Mouse (Mus musculus) WW6 (cell line): ENCODE results near the gene Nap1l5.

Experiments used
- DNase-seq: peaks from one replicate; pipeline ENCODE4 v3.0.0-alpha.2; 2013; ENCODE audit warnings: low read depth, low spot score

Nap1l5 gene

DNA sequence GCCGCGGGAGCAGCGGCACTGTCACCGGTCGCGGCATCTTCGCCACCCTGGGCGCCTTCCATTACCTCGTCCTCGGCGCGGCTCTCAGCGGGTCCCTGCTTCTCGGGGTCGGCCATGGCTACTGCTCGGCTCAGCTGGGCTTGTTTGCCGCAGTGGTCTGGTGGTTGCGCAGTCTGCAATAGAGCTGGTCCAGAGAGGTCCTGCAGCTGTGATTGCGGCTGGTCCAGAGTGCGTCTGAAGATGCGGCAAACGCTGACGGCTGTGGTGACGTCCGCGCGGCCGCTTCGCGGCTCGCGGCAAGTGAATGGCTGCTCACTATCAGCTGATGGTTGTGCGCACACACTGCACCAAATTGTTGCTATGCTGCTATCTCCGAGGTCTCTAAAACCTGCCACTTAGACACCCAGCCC, at the start of gene Nap1l5:
TSS of gene Nap1l5 (minus strand) at position 225 of the 410 bp plus-strand sequence.
- DNase-seq = peak; percentile 16

- no peak for DNase-seq
Measured at GRCm38 (mm10) chr6:58951128-58951992, 44.5 kb upstream of the Nap1l5 start.

- DNase-seq = no peak
Measured at GRCm38 (mm10) chr6:58950410-58950809, 43.5 kb upstream of the Nap1l5 start.

GRCm38 (mm10) chr6:58946840-58947239, 40.0 kb upstream of the Nap1l5 start:
- DNase-seq = no peak

GRCm38 (mm10) chr6:58946246-58946645, 39.4 kb upstream of the Nap1l5 start:
- DNase-seq = no peak

GRCm38 (mm10) chr6:58943958-58944357, 37.1 kb upstream of the Nap1l5 start:
- no peak for DNase-seq

GRCm38 (mm10) chr6:58942276-58942675, 35.4 kb upstream of the Nap1l5 start:
- DNase-seq = no peak

DNA sequence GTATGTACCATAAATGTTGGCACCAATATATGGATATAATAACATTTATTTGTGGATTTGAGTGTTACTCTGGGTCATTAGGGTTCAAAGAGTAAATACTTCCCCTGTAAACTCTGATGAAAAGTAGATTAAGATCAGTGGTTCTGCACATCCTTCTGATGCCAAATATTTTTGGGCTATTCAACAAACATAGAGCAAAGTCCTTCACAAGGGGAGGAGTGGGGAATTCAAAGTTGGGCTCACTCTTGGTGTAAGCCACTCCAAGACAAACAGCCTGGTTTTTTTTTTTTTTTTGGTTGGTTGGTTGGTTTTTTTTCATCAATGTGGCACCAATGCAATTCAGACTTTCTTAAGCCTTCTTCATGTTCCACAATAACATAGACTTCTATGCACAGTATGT, 30.9 kb upstream of the Nap1l5 start:
- no peak for DNase-seq

DNA sequence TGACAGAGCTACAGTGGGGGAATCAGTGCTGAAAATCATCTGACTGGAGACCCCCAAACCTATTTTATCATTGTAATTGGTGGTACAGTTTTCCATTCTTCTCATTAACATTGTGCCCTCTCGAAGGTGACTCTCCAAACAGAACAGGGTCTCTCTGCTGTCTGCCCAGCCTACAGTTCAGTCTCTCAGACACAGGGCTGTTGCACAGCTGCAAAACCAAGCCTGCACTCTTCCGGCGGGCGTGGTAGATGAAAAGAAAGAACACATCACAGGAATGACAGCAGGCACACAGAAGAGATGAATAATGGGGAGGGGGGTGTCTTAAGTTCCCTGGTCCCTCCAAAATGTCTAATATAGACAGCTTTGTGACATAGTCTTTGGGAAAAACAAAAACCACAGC, 27.3 kb upstream of the Nap1l5 start:
- no peak for DNase-seq

DNA sequence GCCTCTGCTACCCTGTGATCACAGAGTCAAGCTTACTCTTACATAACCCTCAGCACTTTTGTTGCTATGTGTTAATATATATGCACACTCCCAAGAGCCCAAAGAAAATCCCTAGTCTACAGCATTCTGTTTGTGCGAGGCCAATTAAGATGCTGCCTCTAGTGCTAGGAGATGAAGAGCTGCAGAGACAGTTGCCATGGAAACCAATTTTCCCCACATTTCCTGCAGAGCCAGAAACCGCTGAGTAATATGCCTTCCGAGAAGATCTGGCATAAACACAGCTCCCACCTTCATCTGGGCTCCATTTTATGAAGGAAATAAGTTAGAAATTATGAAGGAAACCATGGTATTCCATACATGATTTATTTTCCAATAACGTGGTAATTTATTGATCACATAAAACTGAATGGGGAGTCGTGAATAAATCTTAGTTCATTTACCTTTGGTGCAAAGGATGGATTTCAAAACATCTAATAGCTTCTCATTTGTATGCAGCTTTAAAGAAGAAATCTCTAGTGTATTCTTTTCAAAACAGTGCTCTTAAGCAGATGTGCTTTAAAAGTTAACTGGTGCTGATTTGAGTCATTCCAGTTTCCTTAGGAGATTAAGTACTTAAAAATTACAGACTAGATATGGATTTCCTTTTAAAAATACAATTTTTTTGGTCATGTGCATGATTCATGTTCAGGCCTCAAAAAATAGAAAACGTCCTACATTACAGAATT, 26.5 kb upstream of the Nap1l5 start:
- DNase-seq = no peak

DNA sequence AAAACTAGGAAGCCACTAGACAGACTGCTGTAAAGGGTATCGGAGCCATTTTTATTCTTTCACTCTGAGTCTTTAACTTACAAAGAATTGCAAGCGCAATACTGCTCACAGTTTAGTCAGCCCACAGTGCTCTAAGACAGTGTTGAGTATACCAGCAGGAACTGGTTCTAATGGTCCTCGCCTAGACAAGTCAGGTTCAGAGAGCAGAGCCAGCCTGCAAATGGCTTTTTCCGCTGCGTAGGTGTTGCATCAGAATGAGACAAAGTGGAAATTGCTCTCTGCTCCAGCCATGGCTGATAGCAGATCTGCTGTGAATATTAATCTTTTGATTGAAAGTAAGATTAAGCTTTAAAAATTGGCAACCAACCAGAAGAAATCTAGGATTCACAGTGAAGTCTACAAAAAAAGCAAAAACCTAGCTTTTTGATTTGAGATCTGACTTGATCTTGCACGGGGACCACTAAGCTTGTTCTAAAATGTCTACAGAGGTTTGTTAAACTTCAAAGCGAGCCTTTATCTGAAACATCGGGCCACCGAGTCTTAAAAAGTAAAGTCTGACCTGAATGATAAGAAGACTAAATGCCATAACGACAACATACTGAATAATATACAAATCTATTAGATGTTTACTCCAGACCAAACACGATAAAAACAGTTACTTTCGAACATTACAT, 25.8 kb upstream of the Nap1l5 start:
- DNase-seq = no peak

DNA sequence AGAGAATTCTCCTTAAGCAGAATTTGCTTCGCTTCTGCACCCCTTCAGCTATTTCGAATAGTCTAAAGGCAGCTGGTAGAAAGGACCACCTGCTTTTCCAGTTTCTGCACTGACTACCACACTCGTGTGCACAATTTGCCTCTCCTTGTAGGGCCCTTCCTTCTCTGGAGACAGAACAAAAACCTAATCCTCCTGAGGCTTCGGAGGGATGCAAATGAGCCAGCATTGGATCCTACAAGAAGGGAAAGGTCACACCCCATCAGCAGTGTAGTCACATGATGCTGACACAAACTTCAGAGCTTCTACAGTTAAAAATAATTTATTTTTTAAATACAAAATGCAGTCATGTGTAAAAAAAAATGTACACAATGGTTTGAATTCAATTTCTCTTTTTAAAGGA, 24.3 kb upstream of the Nap1l5 start:
- DNase-seq = no peak

GRCm38 (mm10) chr6:58929911-58930431, 23.1 kb upstream of the Nap1l5 start:
- DNase-seq = no peak

DNA sequence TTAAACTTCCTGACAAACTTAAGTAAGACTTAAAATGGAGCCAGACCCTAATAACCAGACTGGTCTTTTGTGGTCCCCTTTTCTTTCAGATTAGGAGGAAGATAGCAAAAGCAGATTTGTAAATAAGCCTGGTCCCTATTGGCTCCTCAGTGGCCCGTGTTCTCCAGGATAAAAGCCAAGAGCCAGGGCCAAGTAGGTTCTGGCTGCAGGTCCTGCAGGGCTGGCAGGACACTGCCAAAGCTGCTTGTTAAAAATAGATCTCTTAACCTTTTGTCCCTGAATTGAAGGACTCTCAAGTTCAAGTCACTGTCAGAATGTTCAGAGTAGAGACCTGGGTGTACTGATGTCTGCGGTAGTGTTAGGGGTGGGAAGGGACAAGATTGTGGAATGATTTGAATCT, 21.0 kb upstream of the Nap1l5 start:
- no peak for DNase-seq

- DNase-seq = no peak
Measured at GRCm38 (mm10) chr6:58922511-58922910, 15.6 kb upstream of the Nap1l5 start.

- no peak for DNase-seq
Measured at GRCm38 (mm10) chr6:58921623-58922022, 14.7 kb upstream of the Nap1l5 start.

DNA sequence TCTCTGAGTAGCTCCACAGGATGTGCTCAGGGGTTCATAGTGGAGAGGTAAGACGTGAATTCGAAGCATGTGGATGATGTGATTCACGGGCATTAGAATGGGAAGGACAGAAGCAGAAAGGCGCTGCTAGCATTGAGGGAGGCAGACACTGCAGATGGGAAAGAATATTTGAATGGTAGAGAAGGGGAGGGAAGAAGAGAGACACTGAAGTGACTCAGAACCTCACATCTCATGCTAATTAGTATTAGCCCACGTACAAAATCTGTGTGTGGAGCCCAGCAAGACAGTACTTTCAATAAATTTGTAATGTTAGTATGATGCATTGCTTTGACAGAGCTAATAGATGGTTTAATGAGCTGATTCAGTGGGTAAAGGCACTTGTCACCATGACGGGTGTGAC, 13.9 kb upstream of the Nap1l5 start:
- no peak for DNase-seq

GRCm38 (mm10) chr6:58916498-58916897, 9.6 kb upstream of the Nap1l5 start:
- DNase-seq = no peak

- DNase-seq = no peak
Measured at GRCm38 (mm10) chr6:58913971-58914370, 7.1 kb upstream of the Nap1l5 start.

- DNase-seq = no peak
Measured at GRCm38 (mm10) chr6:58913551-58913950, 6.7 kb upstream of the Nap1l5 start.

- DNase-seq = no peak
Measured at GRCm38 (mm10) chr6:58912842-58913241, 6.0 kb upstream of the Nap1l5 start.

GRCm38 (mm10) chr6:58907791-58908190, 915 bp upstream of the Nap1l5 start:
- no peak for DNase-seq
